Mouse (Mus musculus) layer of hippocampus, adult 11-12 months (tissue): Measurements from ENCODE around the gene Sept9.

Experiments
- DNase-seq: peaks from one replicate; pipeline ENCODE4 v3.0.0; 2022; ENCODE audit warnings: low spot score

Gene Sept9

DNA sequence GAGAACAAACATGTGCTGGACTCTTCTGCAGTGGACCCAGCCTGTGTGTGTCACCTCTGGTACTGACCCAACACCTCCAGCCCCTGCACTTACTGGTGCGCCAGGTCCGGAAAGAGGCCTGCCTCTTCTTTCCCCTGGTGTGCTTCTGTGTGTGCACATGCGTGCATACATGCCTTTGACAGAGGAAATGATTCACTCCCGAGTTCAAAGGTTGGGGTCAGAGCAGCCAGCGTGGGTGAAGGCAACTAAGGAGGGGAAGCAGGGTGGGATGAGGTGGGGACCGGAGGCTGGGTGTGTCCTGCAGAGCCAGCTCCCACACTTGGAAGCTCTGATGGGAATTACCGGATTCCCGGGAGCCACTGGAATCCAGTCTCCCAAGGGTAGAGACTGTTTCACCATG lies 46.8 kb downstream of the Sept9 start:
- no peak for DNase-seq

DNA sequence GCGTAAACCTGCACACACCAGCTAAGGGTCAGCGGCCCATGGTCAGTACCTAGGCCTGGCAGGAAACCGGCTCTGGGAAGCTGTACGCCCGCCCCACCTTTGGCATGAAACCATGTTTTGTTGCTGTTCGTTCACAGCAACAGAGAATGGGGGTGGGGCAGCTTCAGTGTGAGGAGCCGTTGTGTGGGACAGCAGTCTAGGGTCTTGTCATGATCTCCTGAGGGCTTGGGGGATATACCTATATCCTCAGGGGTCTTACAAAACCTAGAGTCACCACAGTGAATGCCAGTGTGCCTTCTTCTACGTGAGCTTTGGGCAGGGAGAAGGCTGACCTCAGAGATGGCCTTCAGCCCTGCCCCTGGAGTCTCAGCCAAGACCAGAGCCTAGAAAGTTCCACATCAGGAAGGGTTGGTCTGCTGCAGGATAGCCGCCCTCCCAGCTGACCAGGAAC lies 47.5 kb downstream of the Sept9 start:
- DNase-seq, result no peak

DNA sequence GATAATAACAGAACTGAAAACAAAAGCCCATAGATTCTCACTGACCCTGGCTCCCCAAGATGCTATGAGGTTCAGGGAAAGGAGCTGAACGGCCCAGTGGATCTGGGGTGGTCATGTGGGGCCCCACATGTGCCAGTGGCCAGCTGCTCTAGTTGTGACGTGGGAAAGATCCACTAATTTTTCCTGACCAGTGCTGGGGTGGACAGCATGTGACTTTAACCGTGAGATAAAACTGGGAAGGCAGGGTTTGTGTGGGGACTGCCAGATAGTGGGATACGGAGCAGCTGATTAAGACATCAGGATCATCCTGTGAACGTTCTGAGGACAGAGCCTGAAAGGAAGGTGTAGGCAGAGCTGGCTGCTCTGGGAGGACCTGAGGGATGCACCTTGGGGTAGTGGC lies 48.1 kb downstream of the Sept9 start:
- DNase-seq, result no peak

DNA sequence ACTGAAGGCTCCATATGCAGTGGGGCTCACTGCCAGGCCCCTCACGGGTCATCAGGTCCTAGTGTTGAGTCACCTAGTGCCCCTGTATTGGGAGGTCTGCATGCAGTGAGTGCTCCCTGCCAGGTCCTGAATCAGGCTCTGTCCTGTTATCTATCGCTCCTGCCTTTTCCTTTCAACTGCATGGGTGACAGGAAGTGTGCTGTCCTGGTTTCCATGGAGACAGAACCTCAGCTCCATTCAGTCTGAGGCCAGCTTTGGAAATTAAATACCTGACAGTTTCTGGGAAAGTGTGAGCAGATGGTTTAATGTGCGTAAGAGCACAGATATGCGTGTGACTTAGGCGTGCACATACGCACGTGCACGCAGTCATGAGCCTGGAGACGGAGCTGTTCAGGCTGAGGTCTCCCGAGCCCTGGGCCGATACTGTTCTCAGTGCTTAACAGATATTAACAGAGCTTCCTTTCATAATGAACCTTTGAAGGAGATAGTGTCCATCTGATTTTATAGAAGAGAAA lies 49.3 kb downstream of the Sept9 start:
- no peak for DNase-seq

DNA sequence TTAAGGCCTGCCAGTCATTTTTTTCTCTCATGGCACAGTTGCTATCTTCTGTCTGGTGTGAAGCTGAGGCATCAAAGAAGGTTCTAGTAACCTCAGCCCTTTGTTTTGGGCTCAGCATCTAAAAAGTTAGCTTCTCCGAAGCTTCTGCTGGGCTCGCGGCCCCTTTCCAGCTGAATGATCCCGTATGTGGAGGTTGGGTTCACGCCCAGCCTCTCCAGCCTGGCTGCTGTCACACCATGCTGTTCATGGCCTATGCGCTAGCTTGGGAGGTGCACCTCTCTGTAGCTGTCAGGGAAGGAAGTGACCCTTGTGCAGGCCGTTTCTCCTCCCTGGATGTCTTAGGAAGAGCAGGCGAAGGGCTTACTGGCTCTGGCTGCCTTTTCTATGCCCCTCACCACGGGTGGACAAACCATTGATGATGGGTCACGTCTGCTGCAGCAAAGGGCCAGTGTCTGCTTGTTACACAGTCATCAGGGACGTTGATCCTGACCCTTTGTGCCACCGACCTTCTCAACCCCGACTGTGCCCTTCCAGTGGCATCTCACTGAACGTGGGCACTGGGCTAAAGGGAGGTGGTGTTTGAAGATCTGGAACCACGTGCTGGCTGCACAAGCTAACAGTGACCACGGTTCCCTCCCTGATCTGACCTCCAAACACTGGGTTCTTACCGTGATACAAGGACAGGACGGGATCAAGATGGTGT lies 50.0 kb downstream of the Sept9 start:
- DNase-seq, result no peak

DNA sequence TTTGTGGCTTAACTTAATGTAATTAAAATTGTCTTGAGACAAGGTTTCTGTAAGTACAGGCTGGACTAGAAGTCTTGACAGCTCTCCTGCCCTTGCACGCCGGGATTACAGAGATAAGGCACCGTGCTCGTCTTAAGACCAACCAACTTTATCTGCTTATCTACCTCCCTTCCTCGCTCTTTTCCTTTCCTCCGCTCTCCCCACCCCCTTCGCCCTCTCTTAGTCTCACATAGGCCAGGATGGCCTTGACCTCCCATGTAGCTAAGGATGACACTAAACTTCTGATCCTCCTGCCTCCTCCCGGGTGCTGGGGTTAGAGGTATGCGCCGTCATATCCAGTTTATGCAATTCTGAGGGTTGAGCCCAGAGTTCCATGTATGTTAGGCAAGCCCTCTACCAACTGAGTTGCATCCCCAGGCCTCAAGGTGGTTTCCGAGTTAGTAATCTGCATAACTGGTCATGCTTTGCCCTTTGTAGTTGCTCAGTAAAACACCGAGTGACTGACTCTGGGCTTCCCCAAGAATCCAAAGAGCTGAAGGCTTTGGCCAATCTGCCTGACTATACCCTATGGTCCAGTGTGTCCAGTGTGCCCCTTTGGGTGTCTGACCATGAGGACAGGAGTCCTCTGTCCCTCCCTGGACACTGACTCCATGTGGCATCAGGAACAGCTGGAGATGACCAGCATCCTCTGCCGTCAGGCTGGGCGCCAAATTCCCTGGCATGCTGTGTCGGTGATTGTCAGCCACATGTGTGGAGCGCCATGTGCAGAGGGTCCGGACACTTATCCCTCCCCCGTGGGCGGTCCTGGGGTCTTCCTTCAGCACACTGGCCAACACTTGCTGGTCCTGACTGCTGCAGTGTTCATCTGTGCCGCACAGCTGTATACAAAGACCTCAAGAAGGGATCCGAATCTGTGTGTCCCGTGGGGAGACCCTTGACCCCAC lies 50.8 kb downstream of the Sept9 start:
- DNase-seq, result no peak

DNA sequence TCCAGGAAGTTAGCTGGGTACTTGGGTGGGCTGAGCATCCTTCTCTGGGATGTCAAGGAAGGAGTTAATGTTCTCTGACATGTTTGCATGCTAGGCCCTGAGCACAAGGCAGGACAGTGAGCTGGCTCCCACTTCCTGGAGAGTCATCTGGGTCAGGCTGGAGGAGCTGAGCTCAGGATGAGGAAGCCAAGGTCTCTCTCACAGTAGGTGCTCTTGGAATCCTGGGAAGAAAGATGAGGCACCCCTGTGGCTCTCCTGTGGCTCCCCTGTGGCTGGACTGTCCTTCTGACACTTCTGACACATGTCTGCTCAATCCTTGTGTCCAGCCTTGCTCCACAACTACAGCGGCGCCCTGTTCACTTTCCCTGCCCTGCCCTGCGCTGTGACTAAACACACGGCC lies 52.3 kb downstream of the Sept9 start:
- no peak for DNase-seq

DNA sequence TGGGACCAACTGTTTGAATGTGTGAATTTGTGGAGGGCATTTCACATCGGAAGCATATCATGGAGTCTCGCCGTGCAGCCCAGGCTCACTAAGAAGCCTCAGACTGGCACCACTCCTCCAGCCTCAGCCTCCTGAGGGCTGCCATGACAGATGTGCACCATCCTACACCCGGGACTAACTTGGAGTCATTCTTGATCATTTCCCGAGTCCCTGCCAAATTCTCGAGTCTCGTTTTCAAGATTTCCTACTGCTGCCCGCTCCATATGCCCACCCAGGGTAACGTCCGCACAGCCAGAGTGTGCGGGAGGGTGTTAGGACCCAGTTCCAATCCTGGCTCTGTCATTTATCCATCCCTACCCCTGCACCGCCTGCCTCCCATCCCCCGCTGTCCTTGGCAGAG lies 53.4 kb downstream of the Sept9 start:
- DNase-seq, result no peak

DNA sequence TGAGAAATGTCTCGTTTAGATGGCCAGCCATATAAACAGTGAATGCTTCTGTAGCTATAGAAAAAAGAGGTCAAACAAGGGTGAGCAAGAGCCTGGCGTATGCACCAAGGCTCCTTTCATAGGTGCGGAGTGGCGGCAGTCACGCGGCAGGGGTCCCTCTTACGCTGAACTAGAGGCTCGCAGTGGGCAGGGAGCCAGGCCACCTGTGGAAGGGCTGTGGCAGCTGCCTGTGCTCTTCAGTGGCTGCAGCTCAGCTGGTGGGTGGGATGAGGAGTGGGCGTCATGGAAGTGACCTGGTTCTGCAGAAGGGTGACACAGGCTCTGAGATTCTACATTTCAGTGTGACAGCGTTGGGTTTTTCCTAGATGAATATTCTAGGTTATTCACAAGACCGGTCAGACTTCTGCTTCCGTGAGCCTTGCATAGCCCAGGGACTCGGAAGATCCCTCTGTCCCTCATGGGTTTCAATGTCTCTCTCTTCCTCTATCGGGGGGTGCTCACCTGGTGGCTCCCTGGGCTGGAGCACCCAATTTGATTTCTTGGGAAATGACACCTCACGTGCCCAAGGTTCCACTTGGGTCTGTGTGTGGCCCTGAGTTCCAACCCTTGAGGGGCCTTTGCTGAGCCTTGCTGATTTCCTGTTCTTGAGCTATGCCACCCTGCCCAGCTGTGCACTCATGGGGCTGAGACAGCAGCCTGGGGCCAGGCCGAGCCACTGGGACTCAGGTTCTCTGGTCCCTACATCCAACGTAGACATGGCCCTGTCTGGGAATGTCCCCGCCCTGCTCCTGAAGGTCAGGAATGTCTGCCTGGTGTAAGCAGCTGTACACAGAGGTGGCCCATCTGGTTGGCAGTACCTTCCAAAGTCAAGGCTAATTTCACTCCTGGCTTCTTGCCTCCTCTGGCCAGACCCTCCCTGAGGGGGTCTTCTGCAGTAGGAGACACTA lies 55.0 kb downstream of the Sept9 start:
- DNase-seq, result no peak

DNA sequence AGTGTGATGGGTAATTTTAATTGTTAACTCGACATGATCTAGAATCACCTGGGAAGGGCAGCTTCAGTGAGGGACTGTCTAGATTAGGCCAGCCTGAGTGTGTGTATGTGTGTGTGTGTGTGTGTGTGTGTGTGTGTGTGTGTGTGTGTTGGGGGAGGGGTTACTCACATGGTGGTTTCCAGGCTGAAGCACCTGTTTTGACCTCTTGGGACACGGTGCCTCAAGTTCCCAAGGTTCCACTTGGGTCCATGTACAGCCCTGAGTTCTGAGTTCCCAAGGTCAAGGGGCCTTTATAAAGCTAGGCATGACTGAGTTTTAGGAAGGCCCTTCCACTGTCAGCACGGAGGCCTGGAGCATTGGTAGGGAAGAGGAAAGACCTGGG lies 55.6 kb downstream of the Sept9 start:
- DNase-seq, result no peak

DNA sequence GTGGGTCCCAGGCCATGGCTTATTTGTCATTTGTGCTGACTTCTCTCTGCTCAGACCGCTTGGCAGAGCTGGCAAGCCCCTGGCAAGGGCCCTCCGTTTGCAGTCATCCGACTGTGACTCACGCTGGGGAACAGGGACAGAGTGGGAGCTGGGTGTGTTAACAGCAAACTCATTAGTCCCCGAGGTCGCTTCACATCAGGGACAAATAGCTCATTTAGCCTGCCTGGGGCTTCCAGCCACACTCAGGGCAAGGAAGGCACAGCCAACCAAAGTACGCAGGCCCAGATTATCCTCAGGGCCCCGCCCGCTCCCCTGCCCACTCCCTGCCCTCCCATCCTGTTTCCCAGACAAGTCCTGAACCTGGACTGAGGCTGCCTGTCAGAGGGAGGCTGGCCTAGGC lies 56.6 kb downstream of the Sept9 start:
- peak; percentile 52 for DNase-seq

DNA sequence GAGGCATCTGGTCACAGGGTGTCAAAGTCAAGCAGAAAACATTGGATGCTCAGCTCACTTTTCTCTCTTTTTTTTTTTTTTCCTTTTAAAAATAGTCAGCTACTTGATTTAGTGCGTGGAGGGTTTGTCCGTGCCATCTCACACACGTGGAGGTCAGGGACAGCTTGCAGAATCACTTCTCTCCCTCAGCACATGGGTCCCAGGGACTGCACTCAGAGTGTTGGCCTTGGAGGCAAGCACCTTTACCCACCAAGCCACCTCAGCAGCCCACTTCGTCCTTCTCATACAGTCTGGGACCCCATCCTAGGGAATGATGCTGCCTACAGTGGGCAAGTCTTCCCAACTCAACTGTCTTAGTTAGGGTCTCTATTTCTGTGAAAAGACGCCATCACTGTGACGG lies 57.4 kb downstream of the Sept9 start:
- DNase-seq, result no peak

DNA sequence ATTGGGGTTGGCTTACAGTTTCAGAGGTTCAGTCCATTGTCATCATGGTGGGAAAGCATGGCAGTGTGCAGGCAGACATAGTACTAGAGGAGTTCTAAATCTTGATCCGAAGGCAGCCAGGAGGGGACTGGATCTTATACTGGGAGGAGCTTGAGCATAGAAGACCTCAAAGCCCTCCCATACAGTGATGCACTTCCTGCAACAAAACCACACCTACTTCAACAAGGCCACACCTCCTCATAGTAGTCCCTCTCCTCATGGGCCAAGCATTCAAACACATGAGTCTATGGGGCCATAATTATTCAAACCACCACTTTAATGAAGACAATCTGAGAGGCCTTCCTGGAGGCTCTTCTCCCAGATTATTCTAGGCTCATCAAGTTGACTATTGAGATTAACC lies 57.8 kb downstream of the Sept9 start:
- DNase-seq, result no peak

DNA sequence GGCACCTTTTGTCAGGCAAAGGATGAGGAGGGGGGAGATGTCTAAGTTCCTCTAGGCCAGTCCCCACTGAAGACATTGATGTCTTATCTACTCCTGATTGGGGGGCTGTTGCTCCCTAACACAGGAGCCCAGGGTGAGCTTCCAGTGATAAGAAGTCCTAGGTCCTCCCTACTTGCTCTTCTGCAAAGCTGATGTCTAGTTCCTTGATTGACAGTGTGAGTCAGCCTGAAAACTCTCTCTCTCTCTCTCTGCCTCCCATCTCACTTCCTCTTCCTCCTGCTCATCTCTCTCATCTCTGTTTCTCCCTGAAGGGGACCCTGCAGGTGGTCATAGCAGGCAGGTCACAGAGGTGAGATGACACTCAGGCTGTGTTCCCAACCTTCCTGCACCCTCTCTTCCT lies 58.4 kb downstream of the Sept9 start:
- no peak for DNase-seq

DNA sequence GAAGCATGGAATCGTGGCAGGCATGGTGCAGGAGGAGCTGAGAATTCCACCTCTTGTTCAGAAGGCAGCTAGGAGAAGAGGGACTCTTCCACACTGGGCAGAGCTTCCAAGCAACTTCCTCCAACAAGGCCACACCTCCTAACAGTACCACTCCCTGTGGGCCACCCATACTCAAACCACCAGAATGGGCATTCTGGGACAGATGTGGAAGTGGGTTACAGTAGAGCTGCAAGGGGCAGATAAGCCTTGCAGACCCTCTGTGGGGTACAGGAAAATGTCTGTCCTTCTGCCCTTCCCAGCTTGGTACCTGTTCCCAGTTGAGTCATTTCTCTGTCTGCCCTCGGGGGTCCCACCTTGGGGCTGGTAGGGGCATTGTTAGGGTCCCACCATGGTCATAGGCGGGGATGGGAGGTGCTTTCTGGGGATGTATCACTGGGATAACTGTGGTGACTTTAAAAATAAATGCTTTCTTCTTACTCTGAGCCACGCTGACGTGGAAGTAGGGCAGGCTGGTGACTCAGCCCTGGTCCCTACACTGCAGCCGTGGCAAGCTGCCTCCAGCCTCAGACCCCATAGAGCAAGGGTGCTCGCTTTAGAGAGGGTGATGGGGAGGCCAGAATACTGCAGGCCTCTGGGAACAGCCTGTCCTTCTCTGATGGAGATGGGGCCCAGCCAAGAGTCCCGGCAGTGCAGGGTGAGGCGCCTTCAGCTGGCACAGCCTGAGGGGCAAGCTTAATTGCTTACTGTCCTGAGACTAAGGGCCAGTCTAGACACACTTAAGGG lies 59.9 kb downstream of the Sept9 start:
- DNase-seq, result no peak

DNA sequence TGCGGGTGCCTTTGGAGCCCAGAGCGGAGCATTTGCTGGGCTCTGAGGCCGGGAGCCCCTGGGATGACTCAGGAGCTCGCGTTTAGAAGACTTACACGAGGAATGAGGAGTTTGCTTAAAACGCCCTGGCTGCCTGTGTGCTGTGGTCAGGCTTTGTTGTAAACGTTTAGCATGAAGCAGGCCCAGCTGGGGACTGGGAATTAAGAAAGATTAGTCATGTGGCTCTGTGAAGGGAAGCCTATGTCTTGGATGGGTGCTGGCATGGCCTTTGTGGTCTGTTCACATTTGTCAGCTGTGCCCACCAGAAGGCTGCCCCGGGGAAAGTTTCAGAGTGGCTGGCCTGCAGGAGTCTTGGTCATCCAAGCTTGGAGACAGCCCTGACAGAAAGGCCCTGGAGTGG lies 61.2 kb downstream of the Sept9 start:
- DNase-seq, result no peak

DNA sequence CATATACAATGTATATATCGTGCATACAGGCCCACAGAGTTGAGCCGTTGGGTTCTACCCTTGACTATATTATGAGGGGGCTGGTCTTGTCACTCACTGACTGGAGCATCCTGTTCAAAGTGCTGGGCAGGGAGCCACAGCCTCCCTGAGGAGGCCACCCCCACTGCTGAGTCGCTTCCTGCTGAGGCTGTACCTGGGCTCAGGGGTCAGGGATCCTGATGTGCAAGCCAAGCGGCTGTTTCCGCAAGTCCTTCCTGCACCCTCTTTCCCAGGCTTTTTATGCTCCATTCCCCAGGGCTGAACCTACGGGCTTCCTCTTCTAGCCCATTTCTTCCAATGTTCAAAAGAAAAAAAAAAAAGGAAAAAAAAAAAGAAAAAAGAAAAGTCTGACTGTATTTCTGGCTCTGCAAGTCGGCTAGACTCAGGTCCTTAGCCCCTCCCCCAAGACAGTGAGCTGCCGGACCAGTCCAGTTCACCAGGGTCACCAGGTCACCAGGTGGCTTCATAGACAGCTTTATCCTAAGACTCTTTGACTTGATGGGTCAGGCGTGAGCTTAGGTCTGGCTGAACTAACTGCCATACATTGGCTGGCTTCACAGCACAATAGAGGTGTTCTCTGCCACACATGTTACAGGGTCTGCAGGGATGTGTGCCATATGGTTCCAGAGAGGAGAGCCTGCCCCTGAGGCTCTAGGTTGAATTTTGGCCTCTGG lies 63.8 kb downstream of the Sept9 start:
- DNase-seq, result no peak

DNA sequence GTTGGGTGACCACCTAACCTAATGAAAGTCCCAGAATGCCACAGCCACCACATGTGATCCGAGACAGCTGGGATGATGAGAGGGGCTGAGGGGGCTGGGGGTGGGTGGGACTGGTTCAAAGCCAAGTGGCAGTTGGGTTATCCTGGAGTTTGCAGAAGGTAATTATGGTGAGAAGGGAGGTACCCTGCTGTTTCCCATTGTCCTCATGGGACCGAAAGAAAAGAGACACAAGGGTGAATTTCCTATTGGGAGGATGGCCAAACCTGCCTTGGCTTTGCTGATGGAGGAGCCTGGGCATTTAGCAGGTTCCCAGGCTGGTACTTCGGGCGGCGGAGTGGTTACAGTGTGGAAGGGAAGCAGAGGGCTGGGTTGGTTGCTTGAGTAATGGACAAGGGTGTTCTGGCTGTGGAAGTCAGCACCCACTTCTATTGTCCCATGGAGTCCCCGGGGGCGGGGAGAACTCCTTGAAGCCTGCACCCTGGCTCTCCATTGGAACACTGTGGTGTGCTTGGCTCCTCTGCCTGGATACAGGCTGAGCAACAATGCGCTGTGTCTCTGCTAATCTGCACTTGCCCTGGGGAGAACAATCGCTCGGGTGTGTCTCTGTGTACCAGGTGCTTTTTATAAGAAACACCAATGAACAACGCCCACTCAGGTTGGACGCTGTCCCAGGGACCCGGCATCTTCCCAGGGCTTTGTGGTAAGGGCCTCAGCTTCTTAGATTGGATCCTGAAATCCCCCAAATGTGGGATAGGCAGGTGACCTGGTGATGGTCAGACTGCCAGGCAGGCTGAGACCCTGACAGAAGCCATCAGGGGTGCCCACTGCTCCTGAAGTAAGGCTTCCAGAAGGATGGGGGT lies 64.9 kb downstream of the Sept9 start:
- DNase-seq, result peak; percentile 45

DNA sequence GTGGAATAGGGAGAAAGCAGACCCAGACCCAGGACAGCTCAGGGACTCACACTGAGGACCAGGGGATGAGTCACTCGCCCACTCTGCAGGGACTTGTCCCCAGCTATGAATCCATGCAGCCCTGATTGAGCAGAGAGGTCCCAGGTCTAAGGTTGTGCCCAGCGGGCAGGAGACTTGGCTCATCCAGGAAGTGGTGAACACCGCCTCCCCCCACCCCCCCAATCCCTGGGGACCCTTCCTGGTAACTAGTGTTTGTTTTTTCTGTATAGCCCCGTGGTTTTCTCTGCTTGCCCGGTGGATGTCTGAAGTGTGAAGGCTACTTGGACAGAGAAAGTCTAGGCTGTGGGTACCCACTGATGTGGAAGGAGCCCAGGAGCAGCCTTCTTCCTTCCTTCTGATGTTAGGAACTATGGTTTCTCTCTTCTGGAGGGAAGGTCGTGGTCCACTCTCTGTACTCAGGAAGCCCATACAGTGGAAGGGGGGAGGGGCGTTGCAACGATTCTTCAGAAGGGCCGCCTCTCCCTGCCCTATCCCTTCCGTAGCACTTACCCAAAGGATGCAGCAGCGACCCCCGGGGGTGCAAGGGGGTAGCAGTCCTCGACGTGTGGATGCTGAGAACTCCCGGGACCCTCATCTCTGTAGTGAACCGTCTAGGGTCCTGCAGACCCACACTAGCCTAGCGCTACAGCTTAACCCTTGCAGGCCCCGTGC lies 66.0 kb downstream of the Sept9 start:
- no peak for DNase-seq
